Mouse (Mus musculus) embryo, embryonic 10 days (tissue): ENCODE measurements at regions not wholly inside any gene's neighbourhood (a gene's known extent, or its start where the extent isn't known, plus 50 kb on each side); places are given as distances from the start of the nearest gene placed in this dataset.
A peak's percentile ranks its signal among the peaks of the same experiment; 100 is the strongest.

Experiments
- DNase-seq: peaks from one replicate; pipeline ENCODE4 v3.0.0-alpha.2; 2015; ENCODE audit warnings: low spot score

DNA sequence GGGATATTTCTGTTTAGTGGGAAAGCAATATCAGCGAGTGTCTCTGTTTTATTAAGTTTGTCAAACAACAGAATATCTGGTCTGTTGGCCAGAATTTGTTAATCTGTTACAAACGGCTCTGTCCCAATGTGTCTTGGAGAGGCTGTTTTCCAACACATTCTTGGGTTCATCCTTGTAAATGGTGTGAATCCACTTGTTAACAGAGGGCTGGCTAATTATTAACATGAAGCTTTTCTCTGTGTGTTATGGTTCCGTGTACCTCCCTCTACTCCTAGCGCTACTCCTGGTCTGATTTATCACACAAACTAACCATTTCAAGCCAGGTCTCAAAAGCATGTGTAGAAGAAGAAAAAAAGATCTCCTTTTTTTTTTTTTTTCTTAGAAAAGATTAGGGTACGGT is 60.4 kb downstream of the Pou3f3 start:
- no peak for DNase-seq

DNA sequence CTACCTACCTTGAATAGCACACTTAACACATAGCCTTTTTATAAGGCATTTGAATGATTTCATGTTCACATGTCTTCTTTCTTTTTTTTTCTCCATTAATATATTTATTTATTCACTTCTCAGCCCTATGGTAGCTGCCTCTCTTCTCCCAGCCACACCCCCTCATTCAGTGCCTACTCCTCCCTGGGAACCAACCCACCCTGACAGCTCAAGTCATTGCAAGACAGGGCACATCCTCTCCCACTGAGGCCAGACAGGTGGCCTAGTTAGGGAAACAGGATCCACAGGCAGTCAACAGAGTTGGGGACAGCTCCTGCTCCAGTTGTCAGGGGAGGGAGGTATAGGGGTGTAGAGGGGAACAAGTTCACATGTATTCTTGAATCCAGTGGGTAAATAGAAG is 60.9 kb downstream of the Pou3f3 start:
- DNase-seq: no peak

GRCm38 (mm10) chr1:42763447-42763846 is 67.9 kb downstream of the Pou3f3 start:
- no peak for DNase-seq

DNA sequence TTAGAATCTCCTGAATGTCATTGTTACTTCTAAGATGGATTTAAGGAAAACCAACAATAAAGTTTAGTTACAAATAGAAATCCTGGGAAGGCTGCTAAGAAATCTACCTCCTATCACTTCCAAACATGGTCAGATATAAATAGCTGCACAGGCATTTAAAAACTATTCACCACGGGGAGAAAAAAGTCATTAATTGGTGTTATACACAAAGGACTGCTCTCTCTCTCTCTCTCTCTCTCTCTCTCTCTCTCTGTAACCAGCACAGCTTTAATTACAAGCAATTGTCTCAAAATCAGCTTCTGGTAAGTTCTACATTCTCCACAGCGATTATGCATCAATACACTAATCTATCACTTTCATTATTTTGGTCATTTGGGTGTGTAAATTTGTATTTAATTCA is 68.5 kb downstream of the Pou3f3 start:
- DNase-seq: no peak

- DNase-seq: no peak
These were observed 74.5 kb downstream of the Pou3f3 start for GRCm38 (mm10) chr1:42770085-42770484.

DNA sequence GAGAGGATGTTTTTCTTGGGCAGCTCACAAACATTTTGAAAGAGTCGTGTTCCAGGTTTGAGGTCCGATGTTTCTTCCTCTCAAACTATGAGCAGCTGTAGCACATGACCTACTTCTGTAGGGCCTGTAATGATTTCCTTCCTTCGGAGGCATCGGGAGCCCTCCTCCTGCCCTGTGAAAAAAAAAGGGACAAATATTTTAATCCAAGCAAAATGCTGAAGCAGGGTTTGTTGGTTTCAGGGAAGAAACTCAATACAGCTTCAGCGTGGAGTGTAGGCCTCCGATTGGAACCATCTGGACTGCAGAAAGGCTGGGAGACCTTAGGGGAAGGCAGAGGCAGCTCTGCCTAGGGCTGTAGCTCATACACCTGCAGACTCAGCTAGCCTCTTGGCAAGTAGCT is 76.4 kb downstream of the Pou3f3 start:
- DNase-seq: peak; percentile 56

- DNase-seq: no peak
These were observed 77.1 kb upstream of the Mrps9 start for GRCm38 (mm10) chr1:42773851-42774464.

GRCm38 (mm10) chr1:42774971-42775892 is 75.8 kb upstream of the Mrps9 start:
- DNase-seq: no peak

DNA sequence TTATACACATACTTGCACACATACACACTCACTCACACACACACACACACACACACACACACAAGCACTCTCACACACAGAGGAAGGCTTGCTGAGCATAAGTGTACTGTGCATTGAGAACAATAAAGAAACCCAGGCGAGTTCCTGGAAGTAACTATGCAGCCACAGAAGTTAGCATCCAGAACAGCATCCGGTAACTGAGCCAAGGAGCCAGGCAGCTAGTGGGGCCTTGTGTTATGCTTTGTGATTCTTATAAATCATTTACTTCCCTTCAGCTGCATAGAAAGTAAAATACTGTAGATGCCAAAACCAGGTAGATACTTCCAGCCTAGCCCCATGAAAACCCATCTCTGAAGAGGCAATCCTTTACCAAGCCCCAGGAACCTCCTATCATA is 75.1 kb upstream of the Mrps9 start:
- no peak for DNase-seq

- DNase-seq: no peak
These were observed 73.6 kb upstream of the Mrps9 start for GRCm38 (mm10) chr1:42777416-42777815.

GRCm38 (mm10) chr1:42779761-42780160 is 71.3 kb upstream of the Mrps9 start:
- DNase-seq: peak; percentile 70

DNA sequence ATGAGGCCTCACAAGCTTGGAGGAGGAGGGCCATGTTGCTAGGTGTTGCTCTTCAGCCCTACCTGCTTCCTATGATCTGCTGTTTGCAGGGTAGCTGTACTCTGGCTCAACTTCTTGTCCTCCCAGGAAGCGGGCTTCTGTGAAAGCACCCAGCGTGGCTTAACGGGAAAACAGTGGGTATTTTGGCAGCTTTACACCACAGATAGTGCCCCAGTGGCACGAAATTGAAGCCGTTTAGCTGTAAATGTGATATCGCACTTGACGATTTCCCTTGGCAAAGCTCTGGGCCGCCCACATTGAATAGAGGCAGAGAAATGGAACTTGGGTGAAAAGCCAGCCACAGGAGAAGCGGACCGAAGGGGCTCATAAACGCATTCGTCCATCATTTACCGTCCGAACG is 70.8 kb upstream of the Mrps9 start:
- no peak for DNase-seq

- DNase-seq: no peak
These were observed 69.5 kb upstream of the Mrps9 start for GRCm38 (mm10) chr1:42781533-42781932.

DNA sequence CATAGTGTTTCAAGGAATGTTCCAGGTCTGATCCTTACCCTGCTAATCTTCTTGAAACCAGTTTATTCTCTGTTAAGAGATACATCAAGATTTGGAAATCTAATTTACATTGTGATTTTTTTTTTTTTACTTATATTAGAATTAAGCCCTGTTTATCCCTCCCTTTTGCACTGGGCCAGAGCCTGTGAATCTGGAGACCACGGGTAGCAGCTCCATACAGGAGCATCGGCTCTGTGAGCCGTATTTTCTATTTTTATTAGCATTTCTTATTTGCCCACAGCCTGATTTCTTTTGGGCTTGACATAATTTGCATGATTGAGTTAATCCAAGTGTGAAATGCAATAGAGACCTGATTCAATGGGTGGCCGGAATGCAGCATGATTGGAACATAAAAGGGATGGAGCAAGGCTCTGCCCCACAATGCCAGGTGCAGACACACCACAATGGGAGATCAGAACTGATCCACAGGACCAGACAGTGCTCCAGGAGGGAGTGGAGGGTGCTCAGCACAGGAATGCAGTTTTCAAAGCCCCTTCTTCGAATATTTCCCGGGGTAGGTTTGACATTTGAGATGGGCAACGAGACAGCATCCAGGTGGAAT is 67.9 kb upstream of the Mrps9 start:
- DNase-seq: no peak

GRCm38 (mm10) chr1:42787240-42787639 is 63.8 kb upstream of the Mrps9 start:
- no peak for DNase-seq

DNA sequence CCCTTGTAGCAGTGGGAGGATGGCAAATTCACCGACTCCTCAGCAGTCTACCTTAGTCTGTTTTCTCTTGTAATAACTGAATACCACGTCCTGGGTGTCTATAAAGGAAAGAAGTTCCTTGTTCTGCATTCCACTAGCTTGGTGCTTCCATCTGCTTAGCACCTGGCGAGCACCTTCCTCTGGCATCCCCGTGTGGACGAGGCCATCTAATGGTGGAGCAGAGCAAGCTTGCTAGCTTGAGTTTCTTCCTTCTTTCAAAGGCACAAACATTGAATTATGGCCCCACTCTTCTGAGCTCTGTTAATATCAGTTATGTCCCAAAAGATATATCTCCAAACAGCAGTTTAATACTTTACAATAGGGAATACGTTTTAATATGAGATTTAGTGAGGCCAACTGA is 62.6 kb upstream of the Mrps9 start:
- no peak for DNase-seq
